Mouse (Mus musculus): ENCODE measurements around the gene Xkr8.

- TF ChIP-seq CTCF (conservative IDR thresholded peaks at IDR 0.05; ENCODE audit: low read length) (no peak), POU5F1 (IDR thresholded peaks at IDR 0.05; ENCODE audit: borderline replicate concordance, low read length) (no peak)
Measured at GRCm38 (mm10) chr4:132774905-132775304, 42.6 kb upstream of the Xkr8 start.

Data from E14TG2a.4 (cell line).